Mouse (Mus musculus): ENCODE measurements around the gene Myh7.

GRCm38 (mm10) chr14:55027251-55027650, 32.8 kb upstream of the Myh7 start:
- TF ChIP-seq CTCF (IDR thresholded peaks at IDR 0.05) (no peak), EP300 (IDR thresholded peaks at IDR 0.05) (no peak)
